Mouse (Mus musculus) erythroblast, embryonic 14.5 days (primary cell): ENCODE data around the gene Zfp185.
A peak's percentile ranks its signal among the peaks of the same experiment; 100 is the strongest.

Source experiments
- GATA1 ChIP-seq: IDR thresholded peaks from 2 replicates; pipeline ENCODE4 v1.6.1; 2012; ENCODE audit warnings: low read length, inconsistent platforms, mixed read lengths
- TAL1 ChIP-seq: IDR thresholded peaks from 3 replicates; pipeline ENCODE4 v1.6.1; 2012; ENCODE audit warnings: low read length, inconsistent platforms, mixed read lengths

DNA sequence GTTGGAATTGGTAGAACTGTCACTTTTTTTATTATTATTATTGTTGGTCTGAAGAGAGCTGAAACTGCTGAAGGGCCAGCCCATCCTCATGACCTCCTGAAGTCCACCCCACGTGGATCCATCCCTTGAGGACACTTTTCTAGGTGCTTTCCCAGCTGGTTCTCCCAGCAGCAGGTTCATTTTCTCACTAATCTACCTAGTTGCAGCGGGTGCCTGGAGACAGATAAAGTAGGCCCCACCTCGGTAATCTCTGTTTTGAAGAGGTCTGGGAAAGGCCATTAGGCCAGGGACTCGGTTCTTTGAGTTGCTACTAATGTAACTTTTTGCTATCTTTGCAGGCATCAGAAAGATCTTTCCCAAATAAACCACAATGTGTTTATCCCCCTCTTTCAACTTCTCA is 18.5 kb downstream of the Zfp185 start:
- TF ChIP-seq GATA1 (peak; percentile 52; the same call in 1 of the 2 replicates), TAL1 (peak; percentile 64)
